In genomic region chrX:58351606-58352005, GRCm38 (mm10) we compare ENCODE assay signal across 35 mouse cellular contexts.
"Had no signal": no experiment of that assay in that cellular context is flagged by ENCODE, and none has a peak within 500 bp of the region (broad histone marks: within the 10 kb centered on the region; RNA-seq: fewer than 3 reads in every experiment).

No protein-coding gene starts in this region.

- H3K27me3 ChIP-seq: heart, embryonic 12.5 days; heart, embryonic 13.5 days; heart, embryonic 15.5 days; hindbrain, embryonic 12.5 days; hindbrain, embryonic 13.5 days; hindbrain, embryonic 15.5 days; intestine, embryonic 15.5 days; kidney, embryonic 15.5 days had no signal

- H3K27ac ChIP-seq: heart, embryonic 10.5 days; heart, embryonic 13.5 days; heart, embryonic 15.5 days; hindbrain, embryonic 10.5 days; hindbrain, embryonic 12.5 days; hindbrain, embryonic 13.5 days; hindbrain, embryonic 14.5 days; hindbrain, embryonic 15.5 days; hindbrain, postnatal 0 days; intestine, embryonic 15.5 days; kidney, embryonic 15.5 days; kidney, postnatal 0 days; layer of hippocampus, adult 2 months had no signal

- H3K4me3 ChIP-seq: heart, embryonic 10.5 days; heart, embryonic 12.5 days; heart, embryonic 13.5 days; heart, embryonic 15.5 days; hindbrain, embryonic 10.5 days; hindbrain, embryonic 12.5 days; hindbrain, embryonic 13.5 days; hindbrain, embryonic 15.5 days; intestine, embryonic 15.5 days; kidney, embryonic 15.5 days; layer of hippocampus, adult 2 months had no signal

- ATAC-seq: hindbrain, embryonic 16.5 days; hindbrain, postnatal 0 days; inflammation-experienced regulatory T-cells, adult 6 months; intestine, embryonic 15.5 days; intestine, embryonic 16.5 days; intestine, postnatal 0 days had no signal

- H3K9ac ChIP-seq: heart, embryonic 12.5 days; heart, embryonic 13.5 days; heart, embryonic 15.5 days; hindbrain, embryonic 12.5 days; hindbrain, embryonic 13.5 days; hindbrain, embryonic 14.5 days; hindbrain, embryonic 15.5 days; intestine, embryonic 15.5 days; kidney, embryonic 15.5 days had no signal

- H3K4me2 ChIP-seq: heart, embryonic 11.5 days; heart, embryonic 12.5 days; heart, embryonic 13.5 days; heart, embryonic 15.5 days; hindbrain, embryonic 12.5 days; hindbrain, embryonic 13.5 days; hindbrain, embryonic 14.5 days; hindbrain, embryonic 15.5 days; intestine, embryonic 15.5 days; kidney, embryonic 15.5 days had no signal

- H3K9me3 ChIP-seq: heart, embryonic 10.5 days; heart, embryonic 12.5 days; heart, embryonic 13.5 days; heart, embryonic 15.5 days; hindbrain, embryonic 10.5 days; hindbrain, embryonic 12.5 days; hindbrain, embryonic 13.5 days; hindbrain, embryonic 15.5 days; intestine, embryonic 15.5 days; kidney, embryonic 15.5 days had no signal

- H3K4me1 ChIP-seq: heart, embryonic 10.5 days; heart, embryonic 12.5 days; heart, embryonic 13.5 days; heart, embryonic 15.5 days; hindbrain, embryonic 10.5 days; hindbrain, embryonic 12.5 days; hindbrain, embryonic 13.5 days; hindbrain, embryonic 15.5 days; intestine, embryonic 15.5 days; kidney, embryonic 15.5 days had no signal

- H3K36me3 ChIP-seq: heart, embryonic 10.5 days; heart, embryonic 12.5 days; heart, embryonic 13.5 days; heart, embryonic 15.5 days; hindbrain, embryonic 10.5 days; hindbrain, embryonic 12.5 days; hindbrain, embryonic 13.5 days; hindbrain, embryonic 15.5 days; intestine, embryonic 15.5 days; kidney, embryonic 15.5 days had no signal

- DNase-seq: heart, postnatal 10 days; heart, postnatal 14 days; heart, postnatal 36 days; heart, postnatal 4 days; kidney, adult 11 months; kidney, adult 18-20 months; kidney, adult 2 months; kidney, adult 8-10 months; kidney, adult 9 months; kidney, postnatal 10 days; kidney, postnatal 14 days; kidney, postnatal 25 days; kidney, postnatal 36 days; kidney, postnatal 4 days; layer of hippocampus, adult 9-11 months; layer of hippocampus, postnatal 36 days had no signal
